Mouse (Mus musculus): Measurements from ENCODE around the gene Pip4k2b. TPM values are rescaled to one million over a fixed set of nuclear protein-coding genes. Genes with fewer than 3 reads are reported as not detected.

The Pip4k2b gene
- polyA plus RNA-seq, 1 experiment from 2014 or later, result 1.8 TPM

- Histone ChIP-seq H3K9ac (no peak overlapping the region), H3K27ac (no peak overlapping the region), H3K4me3 (no peak overlapping the region), H3K36me3 (peaks cover 61% of the 10 kb centered on the region), H3K9me3 (no peaks in the 10 kb centered on the region), H3K4me1 (no peaks in the 10 kb centered on the region), H3K27me3 (no peaks in the 10 kb centered on the region), H3K4me2 (no peak overlapping the region)
- ATAC-seq (ENCODE audit: borderline replicate concordance, extremely low read depth, low FRiP score, low TSS enrichment), result no peak
- 81% methylated on average over 7 of the region's 7 CpGs for WGBS
These were observed 15.8 kb downstream of the Pip4k2b start for GRCm38 (mm10) chr11:97728730-97729129.

DNA sequence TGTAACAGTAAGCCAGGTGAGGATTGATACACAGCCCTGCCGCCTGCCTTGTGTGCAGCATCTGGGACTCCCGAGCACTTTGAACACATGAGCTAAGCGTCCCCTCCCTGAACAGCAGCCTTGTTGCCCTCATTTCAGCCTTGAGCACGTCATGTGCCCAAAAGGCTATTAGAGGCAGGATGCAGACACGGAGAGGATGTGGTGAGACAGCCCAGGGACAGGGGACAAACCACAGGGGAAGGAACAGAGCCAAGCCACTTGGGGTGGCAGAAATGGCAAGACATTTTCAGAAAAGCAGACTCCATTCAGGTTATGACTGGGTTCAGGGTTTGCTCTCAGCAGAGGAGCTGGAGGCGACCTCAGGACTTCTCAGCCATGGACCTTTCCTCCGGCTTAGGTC lies 16.2 kb downstream of the Pip4k2b start:
- H3K9ac ChIP-seq, result no peak overlapping the region
- H3K4me3 ChIP-seq, result no peak overlapping the region
- no peaks in the 10 kb centered on the region for H3K4me1 ChIP-seq
- no peaks in the 10 kb centered on the region for H3K27me3 ChIP-seq
- peaks cover 61% of the 10 kb centered on the region for H3K36me3 ChIP-seq
- ATAC-seq (ENCODE audit: borderline replicate concordance, extremely low read depth, low FRiP score, low TSS enrichment), result no peak
- H3K27ac ChIP-seq, result no peak overlapping the region
- no peaks in the 10 kb centered on the region for H3K9me3 ChIP-seq
- no peak overlapping the region for H3K4me2 ChIP-seq
- 75% methylated on average over 7 of the region's 7 CpGs for WGBS

DNA sequence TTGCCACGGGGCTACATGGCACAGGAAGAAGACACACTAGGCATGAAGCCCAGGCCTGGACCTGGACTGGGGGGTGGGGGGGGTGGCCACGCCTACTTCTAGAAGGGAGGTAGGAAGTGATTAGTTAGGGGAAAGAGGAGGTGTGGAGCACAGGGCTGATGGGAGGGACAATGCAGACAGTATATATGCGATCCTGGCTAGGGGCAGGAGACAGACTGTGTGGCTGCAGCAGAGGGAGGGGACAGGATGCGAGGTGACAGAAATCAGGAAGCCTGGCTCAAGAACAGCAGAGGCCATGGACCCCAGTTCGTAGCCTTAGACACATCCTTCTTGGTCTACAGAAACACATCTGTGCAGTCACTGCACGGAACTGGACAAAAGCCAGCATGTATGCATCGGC lies 20.8 kb downstream of the Pip4k2b start:
- WGBS, result 71% methylated on average over 7 of the region's 7 CpGs
- Histone ChIP-seq H3K9ac (no peak overlapping the region), H3K9me3 (peaks cover 3% of the 10 kb centered on the region; the same call in 1 of the 2 replicates), H3K4me3 (no peak overlapping the region), H3K36me3 (peaks cover 72% of the 10 kb centered on the region), H3K27me3 (no peaks in the 10 kb centered on the region), H3K27ac (no peak overlapping the region), H3K4me1 (no peaks in the 10 kb centered on the region), H3K4me2 (no peak overlapping the region)
- ATAC-seq (ENCODE audit: borderline replicate concordance, extremely low read depth, low FRiP score, low TSS enrichment), result peak; percentile 58

- WGBS, result 92% methylated on average over 4 of the region's 4 CpGs
- ATAC-seq (ENCODE audit: borderline replicate concordance, extremely low read depth, low FRiP score, low TSS enrichment), result no peak
- H3K36me3 ChIP-seq, result peaks cover 64% of the 10 kb centered on the region
These were observed 23.2 kb downstream of the Pip4k2b start for GRCm38 (mm10) chr11:97721338-97721737.

DNA sequence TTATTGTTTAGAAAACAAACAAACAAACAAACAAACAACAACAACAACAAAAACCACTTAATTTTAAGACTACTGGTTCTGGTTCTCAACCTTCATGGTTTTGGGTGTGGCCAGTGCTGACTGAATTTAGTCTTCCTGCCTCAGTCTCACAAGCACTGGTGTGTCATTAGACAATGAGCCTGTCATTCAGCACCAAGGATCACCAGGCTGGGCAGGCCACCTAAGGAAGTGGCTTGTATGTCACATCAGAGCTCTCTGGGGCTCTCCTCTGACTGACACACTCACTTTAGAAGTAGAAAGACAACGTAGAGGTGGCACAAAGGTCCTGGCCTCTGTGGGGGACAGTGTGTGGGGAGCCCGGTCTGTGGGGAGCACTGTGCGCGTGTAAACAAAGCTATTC lies 25.5 kb downstream of the Pip4k2b start:
- Histone ChIP-seq H3K27ac (no peak overlapping the region), H3K36me3 (peaks cover 55% of the 10 kb centered on the region), H3K4me1 (0 out of 2 replicates have a peak, but pooled peaks cover 3% of the 10 kb centered on the region), H3K4me2 (no peak overlapping the region), H3K4me3 (no peak overlapping the region), H3K9ac (no peak overlapping the region), H3K27me3 (no peaks in the 10 kb centered on the region), H3K9me3 (peaks cover 3% of the 10 kb centered on the region; the same call in 1 of the 2 replicates)
- no peak for ATAC-seq (ENCODE audit: borderline replicate concordance, extremely low read depth, low FRiP score, low TSS enrichment)
- WGBS, result 84% methylated on average over 4 of the region's 4 CpGs

More at GRCm38 (mm10) chr11:97721338-97721737, 23.2 kb downstream of the Pip4k2b start:
- H3K4me1 ChIP-seq, result no peaks in the 10 kb centered on the region
- no peaks in the 10 kb centered on the region for H3K27me3 ChIP-seq
- H3K9me3 ChIP-seq, result peaks cover 3% of the 10 kb centered on the region; the same call in 1 of the 2 replicates
- no peak overlapping the region for H3K4me3 ChIP-seq
- H3K9ac ChIP-seq, result no peak overlapping the region
- no peak overlapping the region for H3K27ac ChIP-seq
- H3K4me2 ChIP-seq, result no peak overlapping the region

DNA sequence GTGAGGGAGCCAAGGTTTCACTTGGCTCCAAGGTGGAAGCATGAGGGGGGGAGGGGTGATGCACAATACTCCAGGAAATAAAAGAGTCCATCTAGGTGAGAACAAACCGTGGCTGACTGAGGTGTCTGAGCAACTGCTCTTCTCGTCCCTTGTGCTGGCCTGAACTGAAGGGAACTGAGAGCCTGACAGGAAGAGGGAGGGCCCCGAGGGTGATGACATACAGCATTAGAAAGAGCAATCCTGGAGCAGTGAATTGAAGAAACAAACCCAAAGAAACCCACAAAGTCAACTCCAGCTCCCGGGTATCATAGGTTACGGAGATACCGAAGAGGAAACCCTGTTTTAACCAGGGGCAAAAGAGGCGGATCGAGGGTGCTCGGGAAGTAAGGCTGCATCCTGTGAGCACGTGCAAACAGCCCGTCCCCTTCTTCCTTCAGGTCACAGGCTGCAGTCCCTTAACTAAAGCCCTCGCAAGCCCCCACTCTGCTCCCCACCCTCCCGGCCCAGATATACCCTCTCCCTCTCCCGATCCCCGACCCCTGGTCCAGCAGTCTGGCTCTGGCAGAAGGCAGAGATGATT lies 26.1 kb downstream of the Pip4k2b start:
- H3K27ac ChIP-seq, result no peak overlapping the region
- no peaks in the 10 kb centered on the region for H3K27me3 ChIP-seq
- no peak overlapping the region for H3K4me2 ChIP-seq
- H3K9ac ChIP-seq, result no peak overlapping the region
- H3K4me1 ChIP-seq, result 0 out of 2 replicates have a peak, but pooled peaks cover 3% of the 10 kb centered on the region
- no peak overlapping the region for H3K4me3 ChIP-seq
- WGBS, result 70% methylated on average over 15 of the region's 15 CpGs
- no peak for ATAC-seq (ENCODE audit: borderline replicate concordance, extremely low read depth, low FRiP score, low TSS enrichment)
- H3K9me3 ChIP-seq, result peaks cover 3% of the 10 kb centered on the region; the same call in 1 of the 2 replicates
- peaks cover 60% of the 10 kb centered on the region for H3K36me3 ChIP-seq

- H3K9me3 ChIP-seq, result peaks cover 3% of the 10 kb centered on the region; the same call in 1 of the 2 replicates
- ATAC-seq (ENCODE audit: borderline replicate concordance, extremely low read depth, low FRiP score, low TSS enrichment), result no peak
- 81% methylated on average over 26 of the region's 26 CpGs for WGBS
- no peak overlapping the region for H3K27ac ChIP-seq
- H3K36me3 ChIP-seq, result peaks cover 65% of the 10 kb centered on the region
- no peak overlapping the region for H3K9ac ChIP-seq
- H3K4me2 ChIP-seq, result no peak overlapping the region
- 0 out of 2 replicates have a peak, but pooled peaks cover 3% of the 10 kb centered on the region for H3K4me1 ChIP-seq
- no peaks in the 10 kb centered on the region for H3K27me3 ChIP-seq
- no peak overlapping the region for H3K4me3 ChIP-seq
These were observed 26.9 kb downstream of the Pip4k2b start for GRCm38 (mm10) chr11:97717369-97718280.

- H3K4me1 ChIP-seq, result 0 out of 2 replicates have a peak, but pooled peaks cover 3% of the 10 kb centered on the region
These were observed 28.5 kb downstream of the Pip4k2b start for GRCm38 (mm10) chr11:97716021-97716420.

GRCm38 (mm10) chr11:97714784-97715760 lies 29.4 kb downstream of the Pip4k2b start:
- ATAC-seq (ENCODE audit: borderline replicate concordance, extremely low read depth, low FRiP score, low TSS enrichment), result no peak
- H3K36me3 ChIP-seq, result peaks cover 45% of the 10 kb centered on the region
- no peaks in the 10 kb centered on the region for H3K9me3 ChIP-seq
- no peaks in the 10 kb centered on the region for H3K27me3 ChIP-seq
- 0 out of 2 replicates have a peak, but pooled peaks cover 3% of the 10 kb centered on the region for H3K4me1 ChIP-seq
- H3K4me2 ChIP-seq, result no peak overlapping the region
- 74% methylated on average over 14 of the region's 14 CpGs for WGBS
- no peak overlapping the region for H3K9ac ChIP-seq
- H3K27ac ChIP-seq, result 0 out of 2 replicates have a peak overlapping the region, but pooled peaks have one; percentile 11
- no peak overlapping the region for H3K4me3 ChIP-seq

More at GRCm38 (mm10) chr11:97716021-97716420, 28.5 kb downstream of the Pip4k2b start:
- Histone ChIP-seq H3K4me3 (no peak overlapping the region), H3K36me3 (peaks cover 54% of the 10 kb centered on the region), H3K4me2 (no peak overlapping the region), H3K9ac (no peak overlapping the region), H3K27ac (no peak overlapping the region), H3K27me3 (no peaks in the 10 kb centered on the region), H3K9me3 (no peaks in the 10 kb centered on the region)
- ATAC-seq (ENCODE audit: borderline replicate concordance, extremely low read depth, low FRiP score, low TSS enrichment), result no peak
- WGBS, result 85% methylated on average over 8 of the region's 8 CpGs

GRCm38 (mm10) chr11:97714356-97714755 lies 30.1 kb downstream of the Pip4k2b start:
- Histone ChIP-seq H3K27ac (no peak overlapping the region), H3K9me3 (no peaks in the 10 kb centered on the region), H3K4me1 (0 out of 2 replicates have a peak, but pooled peaks cover 3% of the 10 kb centered on the region), H3K36me3 (peaks cover 38% of the 10 kb centered on the region), H3K4me2 (no peak overlapping the region), H3K9ac (no peak overlapping the region), H3K4me3 (no peak overlapping the region), H3K27me3 (no peaks in the 10 kb centered on the region)
- 90% methylated on average over 3 of the region's 3 CpGs for WGBS
- no peak for ATAC-seq (ENCODE audit: borderline replicate concordance, extremely low read depth, low FRiP score, low TSS enrichment)

DNA sequence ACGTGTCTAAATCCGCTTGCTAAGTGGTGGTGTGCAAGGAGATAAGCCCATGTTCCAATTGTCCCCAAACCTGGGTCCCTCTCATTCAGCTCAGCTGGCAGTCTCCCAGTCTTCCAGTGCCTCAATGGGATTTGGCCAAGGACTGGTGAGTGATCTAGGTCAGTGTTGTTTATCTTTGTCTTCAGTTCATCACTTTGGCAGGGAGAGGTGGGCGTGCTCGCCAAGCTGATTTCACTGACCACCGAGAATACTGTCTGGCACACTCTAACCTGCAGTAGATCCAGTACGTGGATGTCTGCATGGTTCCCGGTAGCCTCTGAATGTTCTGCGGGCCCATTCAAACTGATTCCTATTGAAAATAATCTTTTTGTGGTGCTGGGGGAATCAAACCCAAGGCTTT lies 30.6 kb downstream of the Pip4k2b start:
- no peaks in the 10 kb centered on the region for H3K9me3 ChIP-seq
- H3K36me3 ChIP-seq, result peaks cover 42% of the 10 kb centered on the region
- H3K4me1 ChIP-seq, result 0 out of 2 replicates have a peak, but pooled peaks cover 3% of the 10 kb centered on the region
- ATAC-seq (ENCODE audit: borderline replicate concordance, extremely low read depth, low FRiP score, low TSS enrichment), result no peak
- H3K4me2 ChIP-seq, result no peak overlapping the region
- WGBS, result 79% methylated on average over 8 of the region's 8 CpGs
- H3K9ac ChIP-seq, result no peak overlapping the region
- no peaks in the 10 kb centered on the region for H3K27me3 ChIP-seq
- no peak overlapping the region for H3K4me3 ChIP-seq
- no peak overlapping the region for H3K27ac ChIP-seq
